In the genomic region with DNA sequence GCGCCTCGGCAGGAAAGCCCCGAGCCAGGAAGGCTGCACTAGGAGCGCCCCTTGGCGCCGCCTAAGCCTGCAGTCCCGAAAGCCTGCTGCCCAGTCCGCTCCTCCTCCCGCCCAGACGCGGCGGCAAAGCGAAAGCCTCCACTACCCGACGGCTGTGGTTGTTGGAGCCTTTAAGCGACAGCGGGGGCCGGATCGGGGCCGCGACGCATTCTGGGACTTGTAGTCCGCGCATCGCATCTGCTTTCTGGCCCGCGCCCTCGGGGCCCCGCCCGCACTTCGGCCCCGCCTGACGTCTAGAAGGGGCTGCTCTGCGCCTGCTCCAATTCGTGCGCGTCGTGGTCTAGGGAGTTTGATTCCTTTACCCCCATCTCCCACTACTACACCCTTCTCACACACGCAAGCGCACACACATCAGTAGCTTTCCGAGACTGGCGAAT, we compare ENCODE assay signal across 7 mouse cellular contexts. TPM values are rescaled to one million over a fixed set of nuclear protein-coding genes. Genes with fewer than 3 reads are reported as not detected.
DNase-seq lines count a peak whose midpoint lies in the region; ATAC-seq lines count a peak whose summit lies in the region.

A gene (minus strand): TSS at position 77 of the 437 bp plus-strand sequence.

- DNase-seq in adrenal gland, adult 18-20 months (ENCODE audit: low spot score in 2 of 2): peak; percentile 96
- peak; percentile 98 for DNase-seq in embryo, embryonic 11 days
- peak; percentile 90 to 92 for DNase-seq in gastrocnemius, postnatal 36 days
- peak; percentile 93 to 96 for DNase-seq in left cerebral cortex, postnatal 25 days (ENCODE audit: low spot score in 2 of 2)
- peak; percentile 94 for DNase-seq in midbrain, embryonic 10.5 days (ENCODE audit: low spot score)
- peak; percentile 93 for DNase-seq in right cerebral cortex, postnatal 4 days

- H3K4me1 ChIP-seq in intestine, embryonic 15.5 days (replicated peaks): peaks cover 30% of the 10 kb centered on the region
- peaks cover 41% of the 10 kb centered on the region for H3K4me1 ChIP-seq in midbrain, embryonic 10.5 days

- no peaks in the 10 kb centered on the region for H3K9me3 ChIP-seq in intestine, embryonic 15.5 days
- no peaks in the 10 kb centered on the region for H3K9me3 ChIP-seq in midbrain, embryonic 10.5 days (replicated peaks)

- no peaks in the 10 kb centered on the region for H3K36me3 ChIP-seq in intestine, embryonic 15.5 days
- no peaks in the 10 kb centered on the region for H3K36me3 ChIP-seq in midbrain, embryonic 10.5 days

- H3K4me2 ChIP-seq in intestine, embryonic 15.5 days (replicated peaks): peak within 1 kb of the TSS; percentile 79

- intact Hi-C loops in gastrocnemius, postnatal 36 days (cut with DNase I): loop anchor here (5.0 kb wide), 2 partner anchors 34 to 66 kb away; no protein-coding TSS in a partner anchor
- intact Hi-C loops in left cerebral cortex, postnatal 25 days (cut with DNase I): loop anchor here (5.0 kb wide), 1 partner anchor 49 kb away; no protein-coding TSS in a partner anchor

- H3K27me3 ChIP-seq in intestine, embryonic 15.5 days (replicated peaks): no peaks in the 10 kb centered on the region
- H3K27me3 ChIP-seq in midbrain, embryonic 10.5 days (ENCODE audit: low read depth, poor library complexity, severe bottlenecking): peaks cover 9% of the 10 kb centered on the region; the same call in 1 of the 2 replicates

- peak within 1 kb of the TSS; percentile 85 for H3K4me3 ChIP-seq in intestine, embryonic 15.5 days (replicated peaks)
- peak within 1 kb of the TSS; percentile 84 for H3K4me3 ChIP-seq in midbrain, embryonic 10.5 days

- H3K9ac ChIP-seq in intestine, embryonic 15.5 days: peak within 1 kb of the TSS; percentile 93

- peak within 1 kb of the TSS; percentile 95 for H3K27ac ChIP-seq in intestine, embryonic 15.5 days
- H3K27ac ChIP-seq in midbrain, embryonic 10.5 days (replicated peaks): peak within 1 kb of the TSS; percentile 91

- peak; percentile 95 for ATAC-seq in intestine, embryonic 15.5 days

- under 1% methylated on average over 42 of the region's 42 CpGs for WGBS in intestine, embryonic 15.5 days
- WGBS in midbrain, embryonic 10.5 days: under 1% methylated on average over 42 of the region's 42 CpGs

RNA-seq across cellular contexts. Expression of the gene that starts here (rescaled TPM):
- 1 to 10 TPM; 6.7 to 7.4 TPM for total RNA-seq in adrenal gland, adult 18-20 months (2021)
- 10 to 100 TPM; 72.2 to 74.8 TPM for total RNA-seq in gastrocnemius, postnatal 36 days (2021)
- 3.5 and 4.4 TPM in 2 replicates for polyA plus RNA-seq in intestine, embryonic 15.5 days (2015; fragmentation: Nextera tagmentation; extraction: Ambion mirVana)
- 10 to 100 TPM; 55.2 to 60.6 TPM for total RNA-seq in left cerebral cortex, postnatal 25 days (2021)
- 1.7 and 2.5 TPM in 2 replicates for polyA plus RNA-seq in midbrain, embryonic 10.5 days (2016; fragmentation: Nextera tagmentation; extraction: Ambion mirVana)

Comparison
In these comparisons a context has a peak if more than half of its experiments do, and no peak if none do; other contexts are left out.
1. Peak in every context shown above with its lines: DNase-seq, ATAC-seq, H3K4me3 ChIP-seq and H3K27ac ChIP-seq.
2. RNA of the gene that starts here (total RNA-seq): 72.2 to 74.8 TPM in gastrocnemius, postnatal 36 days and 55.2 to 60.6 TPM in left cerebral cortex, postnatal 25 days; 6.7 to 7.4 TPM in adrenal gland, adult 18-20 months; every median in the first group is over 4 times any median in the second.